10 mouse cellular contexts compared by ENCODE assay signal in genomic region chr11:43575376-43576151, GRCm38 (mm10). TPM values are rescaled to one million over a fixed set of nuclear protein-coding genes. Genes with fewer than 3 reads are reported as not detected.
A peak's percentile ranks its signal among the peaks of the same experiment; 100 is the strongest.
DNase-seq lines count a peak whose midpoint lies in the region; ATAC-seq and TF ChIP-seq lines count a peak whose summit lies in the region.
"Had no signal": no experiment of that assay in that cellular context is flagged by ENCODE, and none has a peak within 500 bp of the region (broad histone marks: within the 10 kb centered on the region; RNA-seq: fewer than 3 reads in every experiment).

No protein-coding gene starts in this region.

- H3K4me2 ChIP-seq in heart, embryonic 15.5 days = peak overlapping the region; percentile 22; the same call in 1 of the 2 replicates
- peak overlapping the region; percentile 36 for H3K4me2 ChIP-seq in forebrain, embryonic 11.5 days (ENCODE audit: low read depth, low read length, severe bottlenecking)
- H3K4me2 ChIP-seq in limb, embryonic 13.5 days (replicated peaks) = 0 out of 2 replicates have a peak overlapping the region, but pooled peaks have one; percentile 1
- H3K4me2 ChIP-seq in neural tube, embryonic 12.5 days (replicated peaks) = peak overlapping the region; percentile 30

- no peaks in the 10 kb centered on the region for H3K9me3 ChIP-seq in heart, embryonic 15.5 days (replicated peaks)
- no peaks in the 10 kb centered on the region for H3K9me3 ChIP-seq in forebrain, embryonic 11.5 days (ENCODE audit: control insufficient read depth, low read length)
- no peaks in the 10 kb centered on the region for H3K9me3 ChIP-seq in limb, embryonic 13.5 days
- no peaks in the 10 kb centered on the region for H3K9me3 ChIP-seq in neural tube, embryonic 12.5 days

- intact Hi-C loops in gastrocnemius, adult 2 months (cut with DNase I) = no loop called here

- H3K4me1 ChIP-seq in heart, embryonic 15.5 days (replicated peaks) = peaks cover 34% of the 10 kb centered on the region
- H3K4me1 ChIP-seq in forebrain, embryonic 11.5 days (replicated peaks; ENCODE audit: control insufficient read depth, insufficient read depth, low read length) = peaks cover 14% of the 10 kb centered on the region
- peaks cover 12% of the 10 kb centered on the region; the same call in 1 of the 2 replicates for H3K4me1 ChIP-seq in limb, embryonic 13.5 days
- H3K4me1 ChIP-seq in neural tube, embryonic 12.5 days = peaks cover 14% of the 10 kb centered on the region

- H3K27me3 ChIP-seq in heart, embryonic 15.5 days = no peaks in the 10 kb centered on the region
- H3K27me3 ChIP-seq in forebrain, embryonic 11.5 days (ENCODE audit: control insufficient read depth, insufficient read depth, low read length) = no peaks in the 10 kb centered on the region
- no peaks in the 10 kb centered on the region for H3K27me3 ChIP-seq in limb, embryonic 13.5 days
- no peaks in the 10 kb centered on the region for H3K27me3 ChIP-seq in neural tube, embryonic 12.5 days (replicated peaks)

- peak overlapping the region; percentile 74 for H3K27ac ChIP-seq in heart, embryonic 15.5 days
- peak overlapping the region; percentile 91 for H3K27ac ChIP-seq in forebrain, embryonic 11.5 days (ENCODE audit: low read depth, low read length)
- peak overlapping the region; percentile 58; the same call in 1 of the 2 replicates for H3K27ac ChIP-seq in limb, embryonic 13.5 days
- peak overlapping the region; percentile 74; the same call in 1 of the 2 replicates for H3K27ac ChIP-seq in neural tube, embryonic 12.5 days
- no peak overlapping the region for H3K27ac ChIP-seq in gastrocnemius, adult 2 months

- TF ChIP-seq CTCF in gastrocnemius, adult 2 months (IDR thresholded peaks at IDR 0.05) = no peak

- no peak overlapping the region for H3K4me3 ChIP-seq in heart, embryonic 15.5 days
- no peak overlapping the region for H3K4me3 ChIP-seq in forebrain, embryonic 11.5 days (ENCODE audit: low read depth, low read length)
- H3K4me3 ChIP-seq in limb, embryonic 13.5 days = no peak overlapping the region
- no peak overlapping the region for H3K4me3 ChIP-seq in neural tube, embryonic 12.5 days
- H3K4me3 ChIP-seq in gastrocnemius, adult 2 months = no peak overlapping the region

- H3K9ac ChIP-seq in heart, embryonic 15.5 days = no peak overlapping the region
- peak overlapping the region; percentile 48; the same call in 1 of the 2 replicates for H3K9ac ChIP-seq in forebrain, embryonic 11.5 days (ENCODE audit: low read length)
- peak overlapping the region; percentile 35; the same call in 1 of the 2 replicates for H3K9ac ChIP-seq in limb, embryonic 13.5 days
- 0 out of 2 replicates have a peak overlapping the region, but pooled peaks have one; percentile 40 for H3K9ac ChIP-seq in neural tube, embryonic 12.5 days

- WGBS in heart, embryonic 15.5 days = 28% methylated on average over 9 of the region's 9 CpGs
- 2% methylated on average over 9 of the region's 9 CpGs for WGBS in forebrain, embryonic 11.5 days
- 14% methylated on average over 9 of the region's 9 CpGs for WGBS in limb, embryonic 13.5 days
- WGBS in neural tube, embryonic 12.5 days = 10% methylated on average over 9 of the region's 9 CpGs

- DNase-seq in heart, adult 18-20 months = no peak
- peak; percentile 79 for DNase-seq in forebrain, embryonic 11.5 days (ENCODE audit: low spot score)
- no peak for DNase-seq in gastrocnemius, adult 2 months
- DNase-seq in cerebellum, postnatal 14 days = no peak
- no peak for DNase-seq in cerebellum, postnatal 10 days
- DNase-seq: right cerebral cortex, postnatal 4 days had no signal

- 0 out of 2 replicates have a peak, but pooled peaks have one; percentile 9 for ATAC-seq in heart, embryonic 15.5 days (replicated peaks; ENCODE audit: insufficient number of reproducible peaks, insufficient read depth, low FRiP score, low read depth)
- ATAC-seq in forebrain, embryonic 11.5 days (replicated peaks; ENCODE audit: low FRiP score) = peak; percentile 93
- ATAC-seq in limb, embryonic 13.5 days (ENCODE audit: low FRiP score, low read depth) = 0 out of 2 replicates have a peak, but pooled peaks have one; percentile 48
- ATAC-seq in neural tube, embryonic 12.5 days (ENCODE audit: low FRiP score, low read depth) = peak; percentile 90

- H3K36me3 ChIP-seq in heart, embryonic 15.5 days = peaks cover 8% of the 10 kb centered on the region; the same call in 1 of the 2 replicates
- H3K36me3 ChIP-seq in forebrain, embryonic 11.5 days (ENCODE audit: control insufficient read depth, insufficient read depth, low read length) = no peaks in the 10 kb centered on the region; the same call in 1 of the 2 replicates
- H3K36me3 ChIP-seq in limb, embryonic 13.5 days = peaks cover 20% of the 10 kb centered on the region
- peaks cover 16% of the 10 kb centered on the region for H3K36me3 ChIP-seq in neural tube, embryonic 12.5 days

RNA-seq across cellular contexts. Expression of gene 4933415A04Rik, which starts 11.3 kb away (rescaled TPM):
- polyA plus RNA-seq in heart, embryonic 15.5 days (2015; fragmentation: Nextera tagmentation; extraction: Ambion mirVana) = 4.6 and 5.4 TPM in 2 replicates
- total RNA-seq in heart, adult 18-20 months (2021) = under 1 TPM; 0.20 to 0.36 TPM
- polyA plus RNA-seq in forebrain, embryonic 11.5 days (2014; fragmentation: Nextera tagmentation; extraction: Ambion mirVana) = 7.4 and 8.5 TPM in 2 replicates
- 4.7 and 5.2 TPM in 2 replicates for polyA plus RNA-seq in limb, embryonic 13.5 days (2015; fragmentation: Nextera tagmentation; extraction: Ambion mirVana)
- 8.3 and 10.1 TPM in 2 replicates for polyA plus RNA-seq in neural tube, embryonic 12.5 days (2016; fragmentation: Nextera tagmentation; extraction: Ambion mirVana)
- not detected for total RNA-seq in gastrocnemius, adult 2 months (2021)

RNA-seq across cellular contexts. Expression of gene Fabp6, which starts 25.8 kb away (rescaled TPM):
- not detected in 2 replicates for polyA plus RNA-seq in heart, embryonic 15.5 days (2015; fragmentation: Nextera tagmentation; extraction: Ambion mirVana)
- not detected for total RNA-seq in heart, adult 18-20 months (2021)
- not detected in 2 replicates for polyA plus RNA-seq in forebrain, embryonic 11.5 days (2014; fragmentation: Nextera tagmentation; extraction: Ambion mirVana)
- not detected in 2 replicates for polyA plus RNA-seq in limb, embryonic 13.5 days (2015; fragmentation: Nextera tagmentation; extraction: Ambion mirVana)
- polyA plus RNA-seq in neural tube, embryonic 12.5 days (2016; fragmentation: Nextera tagmentation; extraction: Ambion mirVana) = not detected in 2 replicates
- not detected for total RNA-seq in gastrocnemius, adult 2 months (2021)
- total RNA-seq: left cerebral cortex, postnatal 25 days had no signal

RNA-seq across cellular contexts. Expression of gene Ccnjl, which starts 47.0 kb away (rescaled TPM):
- 20.2 and 21.0 TPM in 2 replicates for polyA plus RNA-seq in heart, embryonic 15.5 days (2015; fragmentation: Nextera tagmentation; extraction: Ambion mirVana)
- 1 to 10 TPM; 1.3 to 1.6 TPM for total RNA-seq in heart, adult 18-20 months (2021)
- 30.7 and 32.3 TPM in 2 replicates for polyA plus RNA-seq in forebrain, embryonic 11.5 days (2014; fragmentation: Nextera tagmentation; extraction: Ambion mirVana)
- 12.9 and 14.4 TPM in 2 replicates for polyA plus RNA-seq in limb, embryonic 13.5 days (2015; fragmentation: Nextera tagmentation; extraction: Ambion mirVana)
- 36.3 and 38.7 TPM in 2 replicates for polyA plus RNA-seq in neural tube, embryonic 12.5 days (2016; fragmentation: Nextera tagmentation; extraction: Ambion mirVana)
- under 1 TPM in 1 of 2 experiments, not detected in 1; 0.33 TPM for total RNA-seq in gastrocnemius, adult 2 months (2021)

Comparison
In these comparisons a context has a peak if more than half of its experiments do, and no peak if none do; other contexts are left out.
1. ATAC-seq: peak in every context shown above with its lines; median percentile 93 in forebrain, embryonic 11.5 days; 90 in neural tube, embryonic 12.5 days; 48 in limb, embryonic 13.5 days; 9 in heart, embryonic 15.5 days.